Comparison of ENCODE assay signal across 8 mouse cellular contexts in the genomic region with DNA sequence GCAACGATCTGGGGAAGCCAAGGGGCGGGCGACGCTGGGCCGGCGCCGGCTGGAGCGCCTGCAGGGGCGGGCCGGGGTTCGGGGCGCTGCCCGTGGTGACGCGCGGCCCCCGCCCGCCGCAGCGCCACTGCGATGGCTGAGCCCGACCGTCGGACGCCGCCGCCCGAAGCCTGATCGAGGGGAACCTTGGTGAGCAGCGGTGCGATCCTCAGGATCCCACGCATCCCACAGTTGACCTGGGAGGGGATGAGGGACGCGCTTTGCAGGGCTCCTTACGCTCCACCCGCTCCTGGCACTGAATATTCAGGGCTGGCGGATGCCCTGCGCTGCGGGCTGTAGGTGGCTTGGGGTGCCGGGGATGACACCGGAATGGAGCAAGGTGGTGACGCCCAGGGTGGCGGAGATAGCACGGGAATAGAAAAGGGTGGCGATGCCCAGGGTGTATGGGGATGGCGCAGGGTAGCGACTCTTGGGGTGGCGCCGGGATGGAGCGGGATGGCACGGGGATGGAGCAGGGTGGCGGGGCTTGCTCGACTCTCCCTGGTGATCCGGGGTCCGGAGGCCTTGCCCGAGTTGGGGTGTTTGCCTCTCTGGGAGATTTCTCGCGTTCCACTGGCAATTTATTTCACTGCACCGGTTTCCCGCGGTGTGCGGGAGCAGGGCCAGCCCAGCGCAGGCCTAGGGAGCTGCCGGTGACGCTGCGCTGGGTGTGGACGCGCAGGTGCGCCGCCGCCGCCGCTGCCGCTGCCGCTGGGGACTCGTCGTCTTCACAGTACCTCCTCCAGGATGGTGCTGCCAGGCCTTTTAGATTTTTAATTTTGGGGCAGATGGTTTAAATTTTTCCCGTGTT. TPM values are rescaled to one million over a fixed set of nuclear protein-coding genes. Genes with fewer than 3 reads are reported as not detected.
DNase-seq lines count a peak whose midpoint lies in the region; ATAC-seq and TF ChIP-seq lines count a peak whose summit lies in the region.

Gene Jakmip3 (plus strand): TSS at position 119 of the 850 bp plus-strand sequence.

- WGBS in heart, embryonic 15.5 days: under 1% methylated on average over 78 of the region's 78 CpGs
- under 1% methylated on average over 77 of the region's 78 CpGs for WGBS in neural tube, embryonic 12.5 days

- H3K27ac ChIP-seq in testis, adult 2 months (ENCODE audit: control insufficient read depth, insufficient read depth, low read depth, low read length): no peak within 1 kb of the TSS
- H3K27ac ChIP-seq in heart, embryonic 15.5 days: no peak within 1 kb of the TSS
- no peak within 1 kb of the TSS for H3K27ac ChIP-seq in neural tube, embryonic 12.5 days

- H3K4me2 ChIP-seq in heart, embryonic 15.5 days: peak within 1 kb of the TSS; percentile 92
- H3K4me2 ChIP-seq in neural tube, embryonic 12.5 days (replicated peaks): peak within 1 kb of the TSS; percentile 87

- H3K36me3 ChIP-seq in testis, adult 2 months (ENCODE audit: control insufficient read depth, insufficient read depth, low read length): no peaks in the 10 kb centered on the region
- H3K36me3 ChIP-seq in heart, embryonic 15.5 days: no peaks in the 10 kb centered on the region
- H3K36me3 ChIP-seq in neural tube, embryonic 12.5 days: no peaks in the 10 kb centered on the region

- TF ChIP-seq CTCF in testis, adult 2 months (IDR thresholded peaks at IDR 0.05; ENCODE audit: control insufficient read depth, insufficient read depth, insufficient replicate concordance, low read depth, low read length): no peak

- H3K9ac ChIP-seq in heart, embryonic 15.5 days: peak within 1 kb of the TSS; percentile 49
- H3K9ac ChIP-seq in neural tube, embryonic 12.5 days: peak within 1 kb of the TSS; percentile 53

- peak within 1 kb of the TSS; percentile 46 for H3K4me3 ChIP-seq in testis, adult 2 months (ENCODE audit: control insufficient read depth, low read depth, low read length)
- peak within 1 kb of the TSS; percentile 54 for H3K4me3 ChIP-seq in heart, embryonic 15.5 days
- peak within 1 kb of the TSS; percentile 46 for H3K4me3 ChIP-seq in neural tube, embryonic 12.5 days

- no peaks in the 10 kb centered on the region for H3K27me3 ChIP-seq in testis, adult 2 months (ENCODE audit: control insufficient read depth, insufficient read depth, low read length)
- H3K27me3 ChIP-seq in heart, embryonic 15.5 days: peaks cover 61% of the 10 kb centered on the region
- H3K27me3 ChIP-seq in neural tube, embryonic 12.5 days (replicated peaks): peaks cover 59% of the 10 kb centered on the region

- H3K9me3 ChIP-seq in heart, embryonic 15.5 days (replicated peaks): no peaks in the 10 kb centered on the region
- H3K9me3 ChIP-seq in neural tube, embryonic 12.5 days: 0 out of 2 replicates have a peak, but pooled peaks cover 4% of the 10 kb centered on the region

- peaks cover 13% of the 10 kb centered on the region for H3K4me1 ChIP-seq in testis, adult 2 months (ENCODE audit: control insufficient read depth, insufficient read depth, low read length)
- peaks cover 13% of the 10 kb centered on the region for H3K4me1 ChIP-seq in heart, embryonic 15.5 days (replicated peaks)
- peaks cover 8% of the 10 kb centered on the region for H3K4me1 ChIP-seq in neural tube, embryonic 12.5 days

- intact Hi-C loops in left cerebral cortex, postnatal 25 days (cut with DNase I): loop anchor here (2.0 kb wide), 1 partner anchor 32 kb away; the partner anchor contains the start of gene Bnip3

- TF ChIP-seq POLR2A in testis, adult 2 months (IDR thresholded peaks at IDR 0.05; ENCODE audit: control insufficient read depth, low read depth, low read length): no peak

- DNase-seq in testis, postnatal 10 days (ENCODE audit: low spot score): no peak
- DNase-seq in embryo, embryonic 10.5 days (ENCODE audit: low spot score): peak; percentile 18
- DNase-seq in left cerebral cortex, postnatal 25 days (ENCODE audit: low spot score in 2 of 2): peak; percentile 81 to 82
- no peak for DNase-seq in c-Kit-positive CD71-positive TER-119-positive erythroid progenitor cells, embryonic 14.5 days (ENCODE audit: low spot score)
- DNase-seq in urinary bladder, postnatal 36 days (ENCODE audit: low spot score in 2 of 2): no peak

- no peak for ATAC-seq in heart, embryonic 15.5 days (replicated peaks; ENCODE audit: insufficient number of reproducible peaks, insufficient read depth, low FRiP score, low read depth)
- ATAC-seq in neural tube, embryonic 12.5 days (ENCODE audit: low FRiP score, low read depth): peak; percentile 58; the same call in 1 of the 2 replicates

RNA-seq across cellular contexts. Expression of gene Jakmip3, which starts in this region (rescaled TPM):
- 3.3 and 3.6 TPM in 2 replicates for polyA plus RNA-seq in testis, adult 2 months (2012; rRNA removed)
- 0.06 TPM in 1 of 2 replicates, not detected in the other for polyA plus RNA-seq in heart, embryonic 15.5 days (2015; fragmentation: Nextera tagmentation; extraction: Ambion mirVana)
- 10 to 100 TPM; 43.0 to 52.4 TPM for total RNA-seq in left cerebral cortex, postnatal 25 days (2021)
- 4.1 and 5.5 TPM in 2 replicates for polyA plus RNA-seq in neural tube, embryonic 12.5 days (2016; fragmentation: Nextera tagmentation; extraction: Ambion mirVana)

Comparison
In these comparisons a context has a peak if more than half of its experiments do, and no peak if none do; other contexts are left out.
1. DNase-seq: peak in embryo, embryonic 10.5 days (single experiment) and left cerebral cortex, postnatal 25 days (2 of 2); none in testis, postnatal 10 days (single experiment), c-Kit-positive CD71-positive TER-119-positive erythroid progenitor cells, embryonic 14.5 days (single experiment) and urinary bladder, postnatal 36 days (0 of 2).
2. Peak in every context shown above with its lines, with median percentiles within 50 percentile points of each other: H3K4me3 ChIP-seq.